Mouse (Mus musculus) fat pad, adult 2 months (tissue): ENCODE data around the gene Glt28d2.

Experiments used
- DNase-seq: peaks from one replicate; pipeline ENCODE4 v3.0.0-alpha.2; 2011; ENCODE audit warnings: low read depth, low spot score; ENCODE audit errors: extremely low read depth

The Glt28d2 gene

GRCm38 (mm10) chr3:85880068-85880467 lies 7.2 kb downstream of the Glt28d2 start:
- no peak for DNase-seq

GRCm38 (mm10) chr3:85878911-85879310 lies 8.4 kb downstream of the Glt28d2 start:
- no peak for DNase-seq

GRCm38 (mm10) chr3:85863996-85864395 lies 23.3 kb downstream of the Glt28d2 start:
- DNase-seq = no peak

GRCm38 (mm10) chr3:85862886-85863285 lies 24.4 kb downstream of the Glt28d2 start:
- no peak for DNase-seq

- DNase-seq = no peak
Measured at GRCm38 (mm10) chr3:85860996-85861395, 26.3 kb downstream of the Glt28d2 start.

GRCm38 (mm10) chr3:85859311-85859710 lies 28.0 kb downstream of the Glt28d2 start:
- no peak for DNase-seq

- no peak for DNase-seq
Measured at GRCm38 (mm10) chr3:85858140-85859135, 28.9 kb downstream of the Glt28d2 start.

GRCm38 (mm10) chr3:85857083-85857482 lies 30.2 kb downstream of the Glt28d2 start:
- no peak for DNase-seq

- DNase-seq = no peak
Measured at GRCm38 (mm10) chr3:85855947-85856346, 31.4 kb downstream of the Glt28d2 start.

GRCm38 (mm10) chr3:85855043-85855442 lies 32.3 kb downstream of the Glt28d2 start:
- no peak for DNase-seq

GRCm38 (mm10) chr3:85854143-85854542 lies 33.2 kb downstream of the Glt28d2 start:
- DNase-seq = no peak

GRCm38 (mm10) chr3:85853715-85854114 lies 33.6 kb downstream of the Glt28d2 start:
- no peak for DNase-seq

- no peak for DNase-seq
Measured at GRCm38 (mm10) chr3:85850079-85850478, 37.2 kb downstream of the Glt28d2 start.

GRCm38 (mm10) chr3:85846316-85846715 lies 41.0 kb downstream of the Glt28d2 start:
- DNase-seq = no peak

- DNase-seq = no peak
Measured at GRCm38 (mm10) chr3:85845341-85845740, 42.0 kb downstream of the Glt28d2 start.

- DNase-seq = no peak
Measured at GRCm38 (mm10) chr3:85842881-85843218, 44.5 kb downstream of the Glt28d2 start.

GRCm38 (mm10) chr3:85842177-85842880 lies 45.0 kb downstream of the Glt28d2 start:
- no peak for DNase-seq

GRCm38 (mm10) chr3:85841454-85842176 lies 45.7 kb downstream of the Glt28d2 start:
- no peak for DNase-seq

- no peak for DNase-seq
Measured at GRCm38 (mm10) chr3:85833627-85834026, 53.7 kb downstream of the Glt28d2 start.

GRCm38 (mm10) chr3:85832490-85833155 lies 54.7 kb downstream of the Glt28d2 start:
- no peak for DNase-seq

- no peak for DNase-seq
Measured at GRCm38 (mm10) chr3:85831785-85832184, 55.5 kb downstream of the Glt28d2 start.
